Mouse (Mus musculus): Measurements from ENCODE around the gene Tns3. TPM values are rescaled to one million over a fixed set of nuclear protein-coding genes. Genes with fewer than 3 reads are reported as not detected.

Tns3 gene
- polyA plus RNA-seq, 1 experiment from 2014 or later, result 18.7 TPM

DNA sequence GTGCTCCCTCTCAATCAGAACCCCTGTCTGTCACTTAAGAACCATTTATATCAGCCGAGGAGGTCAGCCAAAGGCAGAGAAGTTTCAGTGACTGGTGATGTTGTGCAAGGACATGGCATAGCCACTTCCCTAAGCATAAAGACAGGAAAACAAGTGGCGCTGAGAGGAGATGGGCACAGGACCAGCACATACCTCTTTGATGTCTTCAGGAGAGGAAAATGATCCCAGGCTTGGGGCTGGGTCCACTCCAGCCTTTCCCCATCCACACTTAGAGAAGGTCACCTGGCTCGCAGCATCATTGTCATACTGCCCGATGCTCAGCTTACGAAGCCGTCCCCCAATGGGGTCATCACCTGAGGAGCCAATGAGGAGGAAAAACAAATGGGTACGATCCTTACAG is 185.0 kb downstream of the Tns3 start:
- no peak overlapping the region for H3K27ac ChIP-seq (ENCODE audit: low read length)
- no peaks in the 10 kb centered on the region for H3K27me3 ChIP-seq (replicated peaks; ENCODE audit: control insufficient read depth, insufficient read depth, low read length)
- H3K4me2 ChIP-seq (ENCODE audit: low read depth, low read length), result no peak overlapping the region
- H3K9ac ChIP-seq (ENCODE audit: low read depth, low read length), result no peak overlapping the region
- ATAC-seq, result no peak
- no peaks in the 10 kb centered on the region for H3K9me3 ChIP-seq (ENCODE audit: control insufficient read depth, low read length)
- WGBS, result 95% methylated on average over 7 of the region's 7 CpGs
- 0 out of 2 replicates have a peak, but pooled peaks cover 7% of the 10 kb centered on the region for H3K36me3 ChIP-seq (ENCODE audit: control insufficient read depth, insufficient read depth, low read length)
- no peak overlapping the region for H3K4me3 ChIP-seq (ENCODE audit: low read length)
- peaks cover 12% of the 10 kb centered on the region for H3K4me1 ChIP-seq (ENCODE audit: control insufficient read depth, insufficient read depth, low read length)

DNA sequence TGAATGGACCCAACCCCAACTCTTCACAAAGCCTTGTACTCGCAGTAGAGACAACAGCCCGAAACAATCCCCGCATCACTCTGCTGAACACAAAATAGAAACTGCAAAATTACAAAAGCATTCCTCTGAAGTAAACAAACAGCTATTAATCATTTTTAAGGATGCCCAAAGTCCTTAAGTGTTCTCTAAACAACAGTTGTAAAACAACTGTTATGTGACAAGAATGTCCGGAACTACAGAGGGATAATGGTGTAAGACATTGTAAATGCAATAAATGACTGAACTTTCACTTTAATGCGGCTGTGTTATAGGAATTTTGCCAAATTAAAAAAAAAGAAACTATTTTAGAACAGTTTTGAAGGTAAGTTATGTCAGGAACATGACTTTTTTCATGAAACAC is 190.7 kb downstream of the Tns3 start:
- no peak overlapping the region for H3K27ac ChIP-seq (ENCODE audit: low read length)
- H3K27me3 ChIP-seq (replicated peaks; ENCODE audit: control insufficient read depth, insufficient read depth, low read length), result no peaks in the 10 kb centered on the region
- no peak for ATAC-seq
- 65% methylated on average over 5 of the region's 5 CpGs for WGBS
- H3K4me2 ChIP-seq (ENCODE audit: low read depth, low read length), result no peak overlapping the region
- H3K9me3 ChIP-seq (ENCODE audit: control insufficient read depth, low read length), result no peaks in the 10 kb centered on the region
- H3K36me3 ChIP-seq (ENCODE audit: control insufficient read depth, insufficient read depth, low read length), result 0 out of 2 replicates have a peak, but pooled peaks cover 5% of the 10 kb centered on the region
- no peak overlapping the region for H3K9ac ChIP-seq (ENCODE audit: low read depth, low read length)
- no peak overlapping the region for H3K4me3 ChIP-seq (ENCODE audit: low read length)
- H3K4me1 ChIP-seq (ENCODE audit: control insufficient read depth, insufficient read depth, low read length), result peaks cover 35% of the 10 kb centered on the region

DNA sequence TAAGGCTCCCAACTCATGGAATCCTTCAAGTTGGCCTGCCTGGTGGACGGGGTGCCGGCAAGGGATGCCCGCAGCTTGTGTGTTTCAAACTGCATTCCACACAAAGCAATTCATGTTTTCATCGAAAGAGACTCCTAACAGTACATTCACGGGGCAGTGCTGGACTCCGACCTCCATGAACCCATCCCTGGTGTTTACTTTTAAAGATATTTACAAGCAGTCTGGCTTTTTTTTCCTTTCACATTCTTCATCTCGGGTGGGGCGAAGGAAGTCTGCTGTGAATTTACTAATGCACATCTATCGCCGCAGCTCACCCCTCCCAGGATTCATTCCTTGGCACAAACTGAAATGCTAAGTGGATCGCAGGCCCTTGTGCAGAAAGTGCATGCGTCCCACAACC is 191.9 kb downstream of the Tns3 start:
- Histone ChIP-seq H3K27ac (ENCODE audit: low read length) (peak overlapping the region; percentile 37; the same call in 1 of the 2 replicates), H3K9me3 (ENCODE audit: control insufficient read depth, low read length) (no peaks in the 10 kb centered on the region), H3K9ac (ENCODE audit: low read depth, low read length) (no peak overlapping the region), H3K36me3 (ENCODE audit: control insufficient read depth, insufficient read depth, low read length) (0 out of 2 replicates have a peak, but pooled peaks cover 2% of the 10 kb centered on the region), H3K4me2 (ENCODE audit: low read depth, low read length) (0 out of 2 replicates have a peak overlapping the region, but pooled peaks have one; percentile 0), H3K4me1 (ENCODE audit: control insufficient read depth, insufficient read depth, low read length) (peaks cover 43% of the 10 kb centered on the region), H3K4me3 (ENCODE audit: low read length) (no peak overlapping the region), H3K27me3 (replicated peaks; ENCODE audit: control insufficient read depth, insufficient read depth, low read length) (no peaks in the 10 kb centered on the region)
- peak; percentile 21; the same call in 1 of the 2 replicates for ATAC-seq
- 39% methylated on average over 12 of the region's 12 CpGs for WGBS

DNA sequence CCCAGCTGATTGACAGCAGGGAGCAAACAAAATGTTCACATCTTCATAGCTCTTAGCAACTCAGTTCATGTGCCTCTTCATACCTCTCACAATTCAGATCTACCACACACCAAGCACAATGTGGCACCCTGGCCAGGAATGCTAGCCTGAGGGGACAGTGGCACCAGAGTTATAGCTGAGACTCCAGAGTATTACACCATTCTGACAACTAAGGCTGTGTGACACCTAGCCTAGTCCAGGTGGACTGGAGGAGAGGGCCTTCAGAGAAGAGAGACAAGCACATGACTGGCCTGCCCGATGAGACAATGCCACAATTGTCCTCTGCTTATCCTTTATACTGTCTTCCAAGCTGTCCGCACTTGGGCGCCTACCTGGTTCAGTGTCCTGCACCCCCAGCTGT is 192.8 kb downstream of the Tns3 start:
- Histone ChIP-seq H3K4me1 (ENCODE audit: control insufficient read depth, insufficient read depth, low read length) (peaks cover 49% of the 10 kb centered on the region), H3K27me3 (replicated peaks; ENCODE audit: control insufficient read depth, insufficient read depth, low read length) (no peaks in the 10 kb centered on the region), H3K4me2 (ENCODE audit: low read depth, low read length) (no peak overlapping the region), H3K9ac (ENCODE audit: low read depth, low read length) (no peak overlapping the region), H3K27ac (ENCODE audit: low read length) (no peak overlapping the region), H3K9me3 (ENCODE audit: control insufficient read depth, low read length) (no peaks in the 10 kb centered on the region), H3K4me3 (ENCODE audit: low read length) (no peak overlapping the region), H3K36me3 (ENCODE audit: control insufficient read depth, insufficient read depth, low read length) (no peaks in the 10 kb centered on the region)
- WGBS, result 95% methylated on average over 3 of the region's 3 CpGs
- no peak for ATAC-seq

DNA sequence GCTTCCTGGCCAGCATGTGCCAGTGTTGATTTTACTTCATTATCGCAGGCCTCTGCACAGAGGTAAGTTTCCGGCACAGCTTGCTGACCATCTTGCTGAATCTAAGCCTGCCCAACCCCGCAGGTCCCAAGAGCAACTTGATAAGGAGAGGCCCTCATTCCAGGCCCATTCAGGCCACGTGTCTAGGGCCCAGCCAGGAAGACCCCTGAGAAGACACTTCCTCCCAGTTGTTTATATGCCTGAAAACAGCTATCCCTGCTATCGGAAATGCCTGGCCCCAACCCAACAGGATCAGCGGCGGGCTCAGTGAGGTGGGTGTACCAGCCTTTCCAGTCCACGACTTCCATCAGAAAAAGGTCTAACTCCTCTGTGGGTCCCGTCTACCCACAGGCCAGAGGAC is 194.8 kb downstream of the Tns3 start:
- H3K4me2 ChIP-seq (ENCODE audit: low read depth, low read length), result peak overlapping the region; percentile 81; the same call in 1 of the 2 replicates
- WGBS, result 25% methylated on average over 9 of the region's 9 CpGs
- peak overlapping the region; percentile 81; the same call in 1 of the 2 replicates for H3K9ac ChIP-seq (ENCODE audit: low read depth, low read length)

DNA sequence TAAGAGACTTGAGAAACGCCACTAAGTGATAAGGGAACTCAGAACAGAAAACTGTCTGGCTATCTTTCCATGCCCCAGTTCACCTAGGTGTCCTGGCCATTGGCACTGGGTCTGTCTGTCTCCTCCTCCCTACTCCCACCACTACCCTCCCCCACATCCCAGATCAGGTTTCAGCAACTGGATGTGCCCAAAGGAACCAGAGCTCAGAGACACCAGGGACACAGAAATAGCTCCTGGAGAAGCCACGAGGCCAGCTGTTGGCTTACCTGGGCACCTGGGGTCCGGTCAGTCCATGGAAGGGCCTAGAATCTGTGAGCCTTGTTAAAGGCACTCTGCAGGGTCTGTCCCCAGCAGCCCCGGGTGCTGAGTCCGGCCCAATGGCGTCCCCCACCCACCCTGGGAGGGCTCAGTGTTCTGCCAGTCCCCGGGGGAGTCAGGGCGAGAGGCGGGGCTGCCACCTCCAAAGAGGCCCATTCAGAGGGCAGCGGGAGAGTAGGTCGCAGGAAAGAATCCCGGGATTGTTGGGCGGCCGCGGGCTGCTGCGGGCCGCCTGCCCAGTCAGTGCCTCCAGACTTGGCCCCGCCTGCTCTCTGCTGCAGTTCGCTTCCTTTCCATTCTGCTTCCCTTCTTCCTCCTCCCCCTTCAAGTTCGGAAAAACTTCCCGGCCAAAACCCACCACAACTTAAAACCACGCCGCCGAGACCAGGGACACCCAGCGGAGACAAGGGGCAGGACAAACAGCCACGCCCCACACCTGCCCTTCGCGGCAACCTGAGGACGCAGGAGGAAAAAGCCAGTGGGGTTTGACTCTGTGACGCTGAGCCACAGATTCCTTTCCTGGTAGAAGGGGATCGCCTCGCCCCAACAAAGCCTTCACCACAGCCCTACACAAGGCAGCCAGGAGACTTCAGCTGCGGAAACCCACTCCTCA is 195.9 kb downstream of the Tns3 start:
- 2% methylated on average over 33 of the region's 33 CpGs for WGBS
- no peaks in the 10 kb centered on the region for H3K9me3 ChIP-seq (ENCODE audit: control insufficient read depth, low read length)
- H3K4me3 ChIP-seq (ENCODE audit: low read length), result peak overlapping the region; percentile 59
- ATAC-seq, result peak; percentile 81
- no peaks in the 10 kb centered on the region for H3K36me3 ChIP-seq (ENCODE audit: control insufficient read depth, insufficient read depth, low read length)
- H3K4me2 ChIP-seq (ENCODE audit: low read depth, low read length), result peak overlapping the region; percentile 81
- H3K4me1 ChIP-seq (ENCODE audit: control insufficient read depth, insufficient read depth, low read length), result peaks cover 60% of the 10 kb centered on the region
- peak overlapping the region; percentile 81 for H3K9ac ChIP-seq (ENCODE audit: low read depth, low read length)
- H3K27ac ChIP-seq (ENCODE audit: low read length), result peak overlapping the region; percentile 91
- no peaks in the 10 kb centered on the region for H3K27me3 ChIP-seq (replicated peaks; ENCODE audit: control insufficient read depth, insufficient read depth, low read length)

More for the DNA sequence above, 194.8 kb downstream of the Tns3 start:
- peaks cover 52% of the 10 kb centered on the region for H3K4me1 ChIP-seq (ENCODE audit: control insufficient read depth, insufficient read depth, low read length)
- peak; percentile 16 for ATAC-seq
- no peaks in the 10 kb centered on the region for H3K27me3 ChIP-seq (replicated peaks; ENCODE audit: control insufficient read depth, insufficient read depth, low read length)
- H3K4me3 ChIP-seq (ENCODE audit: low read length), result no peak overlapping the region
- H3K36me3 ChIP-seq (ENCODE audit: control insufficient read depth, insufficient read depth, low read length), result no peaks in the 10 kb centered on the region
- H3K9me3 ChIP-seq (ENCODE audit: control insufficient read depth, low read length), result no peaks in the 10 kb centered on the region
- H3K27ac ChIP-seq (ENCODE audit: low read length), result peak overlapping the region; percentile 91

DNA sequence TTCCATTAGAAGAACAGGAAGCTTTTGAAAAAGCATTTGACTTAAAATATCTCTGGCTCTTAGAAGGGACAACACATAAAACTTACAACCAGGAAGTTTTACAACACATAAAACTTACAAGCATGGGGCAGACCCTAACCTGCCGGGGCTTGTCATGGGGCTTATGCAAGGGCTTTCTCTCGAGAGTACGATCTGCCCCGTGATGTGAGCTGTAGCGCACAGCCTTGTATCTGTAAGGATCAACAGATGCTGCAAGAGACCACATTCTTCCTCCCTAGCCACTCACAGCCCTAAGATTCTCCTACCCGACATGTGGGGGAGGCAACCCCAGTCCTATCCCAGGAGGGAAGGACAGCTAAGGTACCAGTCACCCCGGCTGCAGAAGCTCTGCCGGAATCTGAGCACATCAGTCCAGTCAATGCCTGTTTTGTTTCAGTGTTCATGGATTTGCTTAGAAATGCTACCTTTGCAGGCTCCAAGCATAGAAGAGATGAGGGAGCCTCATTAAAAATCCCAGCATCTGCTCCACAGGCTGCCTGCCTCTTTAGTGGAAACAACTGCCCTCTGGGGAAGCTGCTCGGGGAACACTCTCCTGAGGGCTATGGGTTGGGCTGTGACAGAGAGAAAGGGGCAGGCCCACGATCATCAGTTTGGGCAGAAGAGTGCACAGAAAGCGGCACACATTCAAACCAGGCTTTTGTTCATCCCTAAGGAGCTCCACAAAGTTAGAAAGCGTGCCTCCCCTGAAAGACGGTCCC is 196.8 kb downstream of the Tns3 start:
- Histone ChIP-seq H3K4me2 (ENCODE audit: low read depth, low read length) (peak overlapping the region; percentile 81), H3K36me3 (ENCODE audit: control insufficient read depth, insufficient read depth, low read length) (0 out of 2 replicates have a peak, but pooled peaks cover 3% of the 10 kb centered on the region), H3K9me3 (ENCODE audit: control insufficient read depth, low read length) (no peaks in the 10 kb centered on the region), H3K27me3 (replicated peaks; ENCODE audit: control insufficient read depth, insufficient read depth, low read length) (no peaks in the 10 kb centered on the region), H3K27ac (ENCODE audit: low read length) (peak overlapping the region; percentile 91), H3K4me1 (ENCODE audit: control insufficient read depth, insufficient read depth, low read length) (peaks cover 52% of the 10 kb centered on the region), H3K4me3 (ENCODE audit: low read length) (peak overlapping the region; percentile 59), H3K9ac (ENCODE audit: low read depth, low read length) (peak overlapping the region; percentile 81)
- 35% methylated on average over 13 of the region's 13 CpGs for WGBS
- no peak for ATAC-seq

DNA sequence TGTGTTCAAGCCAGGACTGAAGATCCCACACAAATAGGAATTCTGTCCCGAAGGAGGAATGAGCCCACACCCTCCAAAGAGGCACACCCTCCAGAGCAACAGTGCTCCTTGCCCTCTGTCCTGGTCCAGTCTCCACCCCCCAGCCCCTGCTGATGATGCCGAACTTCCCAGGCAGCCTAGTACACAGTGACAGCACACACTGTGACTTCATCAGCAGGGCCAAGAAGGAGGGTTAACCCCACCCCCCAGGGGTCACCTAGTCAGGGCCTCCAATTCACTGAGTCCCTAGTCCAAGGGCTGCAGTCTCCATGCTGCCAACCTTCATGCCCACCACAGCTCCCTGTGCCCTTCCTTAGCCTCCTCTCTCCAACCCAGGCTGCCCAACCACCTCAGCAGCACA is 200.5 kb downstream of the Tns3 start:
- peaks cover 38% of the 10 kb centered on the region for H3K4me1 ChIP-seq (ENCODE audit: control insufficient read depth, insufficient read depth, low read length)
- ATAC-seq, result peak; percentile 39
- no peak overlapping the region for H3K4me3 ChIP-seq (ENCODE audit: low read length)
- H3K4me2 ChIP-seq (ENCODE audit: low read depth, low read length), result no peak overlapping the region
- 38% methylated on average over 2 of the region's 2 CpGs for WGBS
- no peak overlapping the region for H3K9ac ChIP-seq (ENCODE audit: low read depth, low read length)
- H3K36me3 ChIP-seq (ENCODE audit: control insufficient read depth, insufficient read depth, low read length), result 0 out of 2 replicates have a peak, but pooled peaks cover 3% of the 10 kb centered on the region
- H3K27ac ChIP-seq (ENCODE audit: low read length), result no peak overlapping the region
- H3K9me3 ChIP-seq (ENCODE audit: control insufficient read depth, low read length), result no peaks in the 10 kb centered on the region
- H3K27me3 ChIP-seq (replicated peaks; ENCODE audit: control insufficient read depth, insufficient read depth, low read length), result no peaks in the 10 kb centered on the region

DNA sequence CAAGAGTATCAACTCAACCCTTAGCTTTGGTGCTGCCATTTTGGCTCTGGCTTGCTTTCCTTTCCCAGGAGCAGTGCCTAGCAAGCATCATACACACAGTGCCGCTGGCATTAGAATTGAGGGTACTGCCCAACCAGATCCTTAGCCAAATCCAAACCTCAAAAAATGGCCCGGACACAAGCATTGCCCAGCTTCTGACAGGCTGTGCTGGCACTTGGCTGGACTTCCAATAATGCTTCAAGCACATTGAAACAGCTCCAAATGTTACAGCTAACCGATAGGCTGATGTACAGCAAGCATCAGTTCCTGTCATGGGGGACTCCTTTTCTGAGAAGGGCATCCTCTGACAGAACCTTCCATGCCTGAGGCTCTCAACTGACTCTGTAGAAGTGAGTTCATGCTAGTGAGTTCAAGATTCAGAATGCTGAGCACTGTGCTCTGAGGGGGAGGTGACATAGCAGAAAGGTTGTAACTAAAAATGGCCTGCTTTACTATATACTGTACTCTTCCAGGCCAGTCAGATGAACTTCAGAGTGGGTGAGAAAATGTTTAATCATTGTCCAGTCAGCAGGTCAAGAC is 201.4 kb downstream of the Tns3 start:
- 93% methylated on average over 3 of the region's 3 CpGs for WGBS
- no peak for ATAC-seq
- no peak overlapping the region for H3K27ac ChIP-seq (ENCODE audit: low read length)

More for the DNA sequence above, 201.4 kb downstream of the Tns3 start:
- H3K9ac ChIP-seq (ENCODE audit: low read depth, low read length), result no peak overlapping the region
- peaks cover 36% of the 10 kb centered on the region for H3K4me1 ChIP-seq (ENCODE audit: control insufficient read depth, insufficient read depth, low read length)
- no peaks in the 10 kb centered on the region for H3K27me3 ChIP-seq (replicated peaks; ENCODE audit: control insufficient read depth, insufficient read depth, low read length)
- no peaks in the 10 kb centered on the region for H3K9me3 ChIP-seq (ENCODE audit: control insufficient read depth, low read length)
- no peak overlapping the region for H3K4me2 ChIP-seq (ENCODE audit: low read depth, low read length)
- H3K36me3 ChIP-seq (ENCODE audit: control insufficient read depth, insufficient read depth, low read length), result 0 out of 2 replicates have a peak, but pooled peaks cover 3% of the 10 kb centered on the region
- H3K4me3 ChIP-seq (ENCODE audit: low read length), result no peak overlapping the region
